Comparison of ENCODE assay signal across 7 mouse cellular contexts in genomic region chr17:71259727-71260126, GRCm38 (mm10). TPM values are rescaled to one million over a fixed set of nuclear protein-coding genes. Genes with fewer than 3 reads are reported as not detected.
A peak's percentile ranks its signal among the peaks of the same experiment; 100 is the strongest.
DNase-seq lines count a peak whose midpoint lies in the region; ATAC-seq and TF ChIP-seq lines count a peak whose summit lies in the region.

No protein-coding gene starts in this region.

- peak overlapping the region; percentile 56 for H3K27ac ChIP-seq in bone marrow, adult 2 months (ENCODE audit: control insufficient read depth, insufficient read depth, low read depth, low read length, poor library complexity)
- H3K27ac ChIP-seq in kidney, embryonic 15.5 days: no peak overlapping the region
- no peak overlapping the region for H3K27ac ChIP-seq in midbrain, embryonic 13.5 days

- H3K4me3 ChIP-seq in G1E (ENCODE audit: low read depth, low read length): no peak overlapping the region; the same call in 1 of the 2 replicates
- no peak overlapping the region for H3K4me3 ChIP-seq in bone marrow, adult 2 months (replicated peaks; ENCODE audit: control insufficient read depth, low read depth, low read length)
- no peak overlapping the region for H3K4me3 ChIP-seq in kidney, embryonic 15.5 days (replicated peaks)
- H3K4me3 ChIP-seq in midbrain, embryonic 13.5 days (replicated peaks): no peak overlapping the region

- no peak for DNase-seq in G1E (ENCODE audit: low spot score)
- DNase-seq in lung, postnatal 4 days: peak; percentile 54 to 59
- DNase-seq in cerebellum, adult 9-10 months: no peak
- DNase-seq in Muller cell, postnatal 12 days (ENCODE audit: inconsistent ontology term): no peak

- H3K9ac ChIP-seq in kidney, embryonic 15.5 days: no peak overlapping the region
- H3K9ac ChIP-seq in midbrain, embryonic 13.5 days (replicated peaks): no peak overlapping the region

- no peaks in the 10 kb centered on the region for H3K27me3 ChIP-seq in G1E (ENCODE audit: insufficient read depth, low read length)
- H3K27me3 ChIP-seq in kidney, embryonic 15.5 days: no peaks in the 10 kb centered on the region
- H3K27me3 ChIP-seq in midbrain, embryonic 13.5 days: no peaks in the 10 kb centered on the region

- TF ChIP-seq CTCF in G1E (IDR thresholded peaks at IDR 0.05; ENCODE audit: low read depth, low read length): no peak
- TF ChIP-seq CTCF in bone marrow, adult 2 months (IDR thresholded peaks at IDR 0.05; ENCODE audit: control insufficient read depth, insufficient read depth, low read length): no peak

- peaks cover 85% of the 10 kb centered on the region for H3K4me1 ChIP-seq in G1E (ENCODE audit: insufficient read depth, low read depth, low read length)
- peaks cover 13% of the 10 kb centered on the region for H3K4me1 ChIP-seq in bone marrow, adult 2 months (ENCODE audit: control insufficient read depth, insufficient read depth, low read length)
- H3K4me1 ChIP-seq in kidney, embryonic 15.5 days: peaks cover 16% of the 10 kb centered on the region
- H3K4me1 ChIP-seq in midbrain, embryonic 13.5 days (replicated peaks): no peaks in the 10 kb centered on the region

- no peak for TF ChIP-seq POLR2A in bone marrow, adult 2 months (IDR thresholded peaks at IDR 0.05; ENCODE audit: borderline replicate concordance, control insufficient read depth, low read depth, low read length)

- 0 out of 2 replicates have a peak overlapping the region, but pooled peaks have one; percentile 5 for H3K4me2 ChIP-seq in kidney, embryonic 15.5 days
- H3K4me2 ChIP-seq in midbrain, embryonic 13.5 days (replicated peaks): no peak overlapping the region

- peak; percentile 22; the same call in 1 of the 2 replicates for ATAC-seq in G1E (ENCODE audit: extremely low read depth, insufficient number of reproducible peaks, low FRiP score, poor library complexity, severe bottlenecking)
- peak; percentile 87 for ATAC-seq in kidney, embryonic 15.5 days (replicated peaks; ENCODE audit: low FRiP score)
- no peak for ATAC-seq in midbrain, embryonic 13.5 days

- peaks cover 70% of the 10 kb centered on the region for H3K36me3 ChIP-seq in G1E (replicated peaks)
- no peaks in the 10 kb centered on the region for H3K36me3 ChIP-seq in kidney, embryonic 15.5 days
- no peaks in the 10 kb centered on the region for H3K36me3 ChIP-seq in midbrain, embryonic 13.5 days

- H3K9me3 ChIP-seq in G1E (replicated peaks): no peaks in the 10 kb centered on the region
- H3K9me3 ChIP-seq in kidney, embryonic 15.5 days (replicated peaks): no peaks in the 10 kb centered on the region
- H3K9me3 ChIP-seq in midbrain, embryonic 13.5 days: no peaks in the 10 kb centered on the region

- WGBS in bone marrow, adult 2 months: 39% methylated on average over 11 of the region's 11 CpGs
- 54% methylated on average over 11 of the region's 11 CpGs for WGBS in kidney, embryonic 15.5 days
- 84% methylated on average over 11 of the region's 11 CpGs for WGBS in midbrain, embryonic 13.5 days

RNA-seq across cellular contexts. Expression of gene Emilin2, which starts 52.1 kb away (rescaled TPM):
- total RNA-seq in G1E (2014; fragmentation: Nextera tagmentation): 80.3 and 81.3 TPM in 2 replicates
- 137 and 170 TPM in 2 replicates for total RNA-seq in G1E (2017)
- 106 and 131 TPM in 2 replicates for polyA plus RNA-seq in G1E (2012)
- 33.0 and 38.7 TPM in 2 replicates for polyA plus RNA-seq in bone marrow, adult 2 months (2011; ENCODE audit: insufficient read depth, insufficient read length, low replicate concordance, missing spikeins)
- polyA plus RNA-seq in kidney, embryonic 15.5 days (2015; fragmentation: Nextera tagmentation; extraction: Ambion mirVana): 3.6 and 4.8 TPM in 2 replicates
- 2.0 and 2.5 TPM in 2 replicates for polyA plus RNA-seq in midbrain, embryonic 13.5 days (2015; fragmentation: Nextera tagmentation; extraction: Ambion mirVana)

Comparison
In these comparisons a context has a peak if more than half of its experiments do, and no peak if none do; other contexts are left out.
1. DNase-seq: peak in lung, postnatal 4 days (2 of 2); none in G1E (single experiment), cerebellum, adult 9-10 months (single experiment) and Muller cell, postnatal 12 days (single experiment).